Mouse (Mus musculus) hindbrain, embryonic 13.5 days (tissue): Measurements from ENCODE around the gene Tagln. TPM values are rescaled to one million over a fixed set of nuclear protein-coding genes. Genes with fewer than 3 reads are reported as not detected.

Experiments
- ATAC-seq: fragments of 200-750 bp; cut with Nextera tagmentation; 2 replicates; pipeline ENCODE4 v1.8.0; 2017; ENCODE audit warnings: moderate TSS enrichment; ENCODE audit not compliant: low FRiP score
- H3K27ac ChIP-seq: fragments of 300-500 bp; sonication (generic); 2 replicates; pipeline ENCODE4 v1.5.1; 2015; ENCODE audit warnings: inconsistent platforms, mild to moderate bottlenecking, moderate library complexity
- H3K27me3 ChIP-seq: fragments of 300-500 bp; sonication (generic); 2 replicates; pipeline ENCODE4 v1.6.1; 2015; ENCODE audit warnings: mild to moderate bottlenecking, inconsistent platforms
- H3K36me3 ChIP-seq: fragments of 300-500 bp; sonication (generic); 2 replicates; pipeline ENCODE4 v1.6.1; 2015; ENCODE audit warnings: mild to moderate bottlenecking, inconsistent platforms
- H3K4me1 ChIP-seq: fragments of 300-500 bp; sonication (generic); replicated peaks from 2 replicates; pipeline ENCODE4 v1.6.1; 2015; ENCODE audit warnings: inconsistent platforms
- H3K4me2 ChIP-seq: fragments of 300-500 bp; sonication (generic); 2 replicates; pipeline ENCODE4 v1.6.1; 2015; ENCODE audit warnings: inconsistent platforms, mild to moderate bottlenecking, moderate library complexity
- H3K4me3 ChIP-seq: fragments of 300-500 bp; sonication (generic); 2 replicates; pipeline ENCODE4 v1.5.1; 2015; ENCODE audit warnings: mild to moderate bottlenecking, inconsistent platforms
- H3K9ac ChIP-seq: fragments of 300-500 bp; sonication (generic); 2 replicates; pipeline ENCODE4 v1.6.1; 2015; ENCODE audit warnings: mild to moderate bottlenecking, inconsistent platforms
- H3K9me3 ChIP-seq: fragments of 300-500 bp; sonication (generic); 2 replicates; pipeline ENCODE4 v1.6.1; 2016; ENCODE audit warnings: inconsistent platforms
- WGBS: fragments of 180-500 bp; shearing (Covaris S2); methylation state at CpG from one replicate; pipeline ENCODE4 v1.1.7; 2015; 5-methylcytosine and 5-hydroxymethylcytosine counted together
- polyA plus RNA-seq: library from polyadenylated mRNA; unstranded; fragments of >200 nt; fragmentation: Nextera tagmentation; extraction: Ambion mirVana; gene quantifications from 2 replicates; pipeline ENCODE4 v1.2.1, GENCODE M21; 2015

Gene Tagln
- polyA plus RNA-seq, 1 experiment from 2014 or later, result 8.6 TPM

GRCm38 (mm10) chr9:45919895-45920294 lies 16.0 kb downstream of the Tagln start:
- Histone ChIP-seq H3K27me3 (no peaks in the 10 kb centered on the region), H3K9me3 (no peaks in the 10 kb centered on the region), H3K4me2 (no peak overlapping the region), H3K4me3 (no peak overlapping the region), H3K36me3 (peaks cover 92% of the 10 kb centered on the region), H3K27ac (no peak overlapping the region), H3K4me1 (peaks cover 9% of the 10 kb centered on the region; the same call in 1 of the 2 replicates), H3K9ac (no peak overlapping the region)
- whole genome bisulfite sequencing, result 65% methylated on average over 1 of the region's 1 CpGs
- no peak for ATAC-seq

DNA sequence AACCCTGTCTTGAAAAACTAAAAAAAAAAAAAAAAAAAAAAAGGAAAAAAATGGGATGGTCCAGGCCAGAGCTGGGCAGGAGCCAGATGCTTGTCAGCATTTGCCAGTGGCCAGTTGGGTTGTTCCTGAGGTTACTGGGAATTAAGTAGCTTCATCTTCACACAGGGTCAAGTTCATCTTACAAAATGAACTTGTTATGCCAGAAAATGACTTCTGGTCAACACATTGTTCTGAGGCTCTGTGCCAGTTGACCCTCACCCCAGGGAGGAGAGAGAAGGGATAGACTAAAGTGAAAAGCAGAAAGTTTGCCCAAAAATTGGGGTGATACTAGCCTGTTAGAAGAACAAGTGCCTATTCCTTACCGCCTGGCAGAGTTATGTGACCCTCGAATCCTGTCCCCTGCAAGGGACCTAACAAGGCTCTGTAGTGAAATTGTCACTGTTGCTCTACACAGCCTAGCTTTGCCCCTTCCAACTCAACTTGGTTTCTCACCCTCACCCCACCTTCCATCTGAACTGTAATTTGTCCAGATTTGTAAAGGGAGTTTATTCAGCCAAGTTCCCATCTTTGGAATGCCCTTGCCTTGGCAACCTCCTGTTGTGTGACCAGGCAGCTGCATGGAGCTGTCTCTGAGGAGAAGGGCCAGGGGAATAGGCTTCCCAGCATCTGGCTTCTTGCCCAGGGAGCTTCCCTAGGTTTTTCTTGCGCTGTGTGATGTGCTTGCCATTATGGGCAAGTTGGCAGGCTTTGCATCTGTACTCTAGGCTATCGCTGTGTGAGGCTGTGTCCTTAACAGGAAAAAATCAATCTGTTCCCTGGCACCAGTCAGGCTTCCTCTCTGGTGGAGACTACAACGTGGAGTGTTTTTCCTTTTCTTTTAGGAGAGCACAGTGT lies 18.6 kb downstream of the Tagln start:
- ATAC-seq, result peak; percentile 81
- Histone ChIP-seq H3K9ac (no peak overlapping the region), H3K27me3 (no peaks in the 10 kb centered on the region), H3K36me3 (peaks cover 96% of the 10 kb centered on the region), H3K4me3 (no peak overlapping the region), H3K4me1 (peaks cover 9% of the 10 kb centered on the region; the same call in 1 of the 2 replicates), H3K27ac (peak overlapping the region; percentile 59), H3K9me3 (no peaks in the 10 kb centered on the region), H3K4me2 (no peak overlapping the region)
- WGBS, result 79% methylated on average over 5 of the region's 5 CpGs

DNA sequence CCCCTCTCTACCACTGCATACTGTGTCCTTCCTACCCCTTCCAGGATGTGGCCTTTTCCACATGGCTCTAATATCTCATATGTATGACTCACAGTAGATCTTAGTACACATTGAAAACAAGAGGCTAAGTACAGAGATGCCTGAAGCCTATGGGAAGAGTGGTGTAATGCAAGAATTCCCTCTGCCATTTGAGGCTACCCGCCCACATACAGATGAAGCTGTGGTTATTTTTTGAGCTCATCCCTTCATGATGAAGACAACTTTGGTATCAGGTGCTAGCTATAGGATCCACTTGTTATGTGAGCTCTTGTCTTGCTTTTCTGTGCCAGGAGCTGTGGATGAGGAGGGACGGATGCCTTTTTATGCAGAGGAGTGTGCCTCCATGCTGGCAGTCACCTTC lies 20.2 kb downstream of the Tagln start:
- H3K27me3 ChIP-seq, result no peaks in the 10 kb centered on the region
- H3K9me3 ChIP-seq, result no peaks in the 10 kb centered on the region
- H3K36me3 ChIP-seq, result peaks cover 98% of the 10 kb centered on the region
- H3K27ac ChIP-seq, result no peak overlapping the region
- ATAC-seq, result no peak
- no peak overlapping the region for H3K4me3 ChIP-seq
- H3K4me2 ChIP-seq, result no peak overlapping the region
- H3K9ac ChIP-seq, result no peak overlapping the region
- 94% methylated on average over 2 of the region's 2 CpGs for WGBS
- peaks cover 9% of the 10 kb centered on the region; the same call in 1 of the 2 replicates for H3K4me1 ChIP-seq

- Histone ChIP-seq H3K4me1 (peaks cover 22% of the 10 kb centered on the region), H3K27ac (no peak overlapping the region), H3K36me3 (peaks cover 83% of the 10 kb centered on the region), H3K27me3 (no peaks in the 10 kb centered on the region), H3K9ac (no peak overlapping the region), H3K4me3 (no peak overlapping the region), H3K4me2 (no peak overlapping the region), H3K9me3 (no peaks in the 10 kb centered on the region)
- 86% methylated on average over 1 of the region's 1 CpGs for WGBS
- ATAC-seq, result no peak
Measured at GRCm38 (mm10) chr9:45911673-45912072, 24.2 kb downstream of the Tagln start.

- no peak overlapping the region for H3K27ac ChIP-seq
- H3K4me3 ChIP-seq, result no peak overlapping the region
- H3K9me3 ChIP-seq, result no peaks in the 10 kb centered on the region
- H3K27me3 ChIP-seq, result no peaks in the 10 kb centered on the region
- H3K4me1 ChIP-seq, result peaks cover 22% of the 10 kb centered on the region
- 92% methylated on average over 3 of the region's 3 CpGs for WGBS
- peaks cover 76% of the 10 kb centered on the region for H3K36me3 ChIP-seq
- no peak for ATAC-seq
- H3K4me2 ChIP-seq, result no peak overlapping the region
- no peak overlapping the region for H3K9ac ChIP-seq
Measured at GRCm38 (mm10) chr9:45910995-45911394, 24.9 kb downstream of the Tagln start.

DNA sequence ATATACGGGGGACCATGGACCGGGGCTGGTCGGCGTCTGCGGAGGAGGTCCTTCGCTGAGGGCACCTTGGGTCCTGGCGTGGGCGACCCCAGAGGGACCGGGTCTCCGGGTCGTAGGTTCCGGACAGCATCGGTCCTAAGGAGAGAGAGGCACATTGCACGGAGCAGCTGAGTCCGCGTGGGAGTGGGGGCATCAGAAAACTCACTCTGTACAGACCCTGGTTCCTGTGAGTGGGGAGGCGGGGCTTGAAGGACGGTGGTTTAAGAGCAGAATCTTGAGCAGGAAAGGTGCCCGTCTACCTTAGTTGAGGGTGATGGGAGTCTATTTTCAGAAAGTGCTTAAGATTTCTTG lies 28.8 kb downstream of the Tagln start:
- Histone ChIP-seq H3K4me1 (peaks cover 39% of the 10 kb centered on the region), H3K27ac (peak overlapping the region; percentile 98), H3K9me3 (no peaks in the 10 kb centered on the region), H3K4me2 (peak overlapping the region; percentile 80), H3K4me3 (peak overlapping the region; percentile 89), H3K36me3 (peaks cover 53% of the 10 kb centered on the region), H3K27me3 (no peaks in the 10 kb centered on the region), H3K9ac (peak overlapping the region; percentile 94)
- ATAC-seq, result peak; percentile 56
- WGBS, result under 1% methylated on average over 19 of the region's 19 CpGs

GRCm38 (mm10) chr9:45906355-45907077 lies 29.3 kb downstream of the Tagln start, which contains the start of the genes Pcsk7 and Rnf214:
Pcsk7 (plus strand) TSS chr9:45906497.
Rnf214 (minus strand) TSS chr9:45906911.
- Histone ChIP-seq H3K36me3 (peaks cover 52% of the 10 kb centered on the region), H3K9ac (peak within 1 kb of the TSS; percentile 94), H3K9me3 (no peaks in the 10 kb centered on the region), H3K27me3 (no peaks in the 10 kb centered on the region), H3K4me2 (peak within 1 kb of the TSS; percentile 80), H3K4me1 (peaks cover 39% of the 10 kb centered on the region), H3K4me3 (peak within 1 kb of the TSS; percentile 89), H3K27ac (peak within 1 kb of the TSS; percentile 98)
- WGBS, result under 1% methylated on average over 70 of the region's 80 CpGs
- peak; percentile 95 for ATAC-seq

DNA sequence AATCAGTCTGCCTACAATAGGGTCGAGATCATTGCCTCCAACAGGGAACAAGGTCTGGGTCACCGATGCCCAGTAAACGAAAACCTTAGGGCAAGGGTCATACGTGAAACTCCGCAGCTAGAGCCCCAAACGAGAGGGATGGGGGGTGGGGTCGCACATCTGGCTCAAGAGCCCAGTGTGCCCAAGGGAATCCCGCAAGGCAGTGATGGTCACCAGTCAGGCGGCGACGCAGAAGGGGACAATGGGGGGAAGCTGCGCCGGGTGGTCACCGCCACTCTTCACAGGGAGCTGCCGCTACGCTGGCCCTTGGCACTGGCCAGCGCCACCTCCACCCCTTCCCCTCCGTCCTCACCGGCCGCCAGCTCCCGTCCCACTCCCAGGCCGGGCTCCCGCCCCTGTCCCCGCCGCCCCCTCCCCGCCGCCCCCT lies 30.0 kb downstream of the Tagln start:
- peak; percentile 61 for ATAC-seq
- Histone ChIP-seq H3K27me3 (no peaks in the 10 kb centered on the region), H3K4me1 (peaks cover 39% of the 10 kb centered on the region), H3K27ac (peak overlapping the region; percentile 98), H3K9ac (peak overlapping the region; percentile 94), H3K9me3 (no peaks in the 10 kb centered on the region), H3K4me3 (peak overlapping the region; percentile 89), H3K4me2 (peak overlapping the region; percentile 78), H3K36me3 (peaks cover 47% of the 10 kb centered on the region)
- 0% methylated on average over 15 of the region's 27 CpGs for WGBS

DNA sequence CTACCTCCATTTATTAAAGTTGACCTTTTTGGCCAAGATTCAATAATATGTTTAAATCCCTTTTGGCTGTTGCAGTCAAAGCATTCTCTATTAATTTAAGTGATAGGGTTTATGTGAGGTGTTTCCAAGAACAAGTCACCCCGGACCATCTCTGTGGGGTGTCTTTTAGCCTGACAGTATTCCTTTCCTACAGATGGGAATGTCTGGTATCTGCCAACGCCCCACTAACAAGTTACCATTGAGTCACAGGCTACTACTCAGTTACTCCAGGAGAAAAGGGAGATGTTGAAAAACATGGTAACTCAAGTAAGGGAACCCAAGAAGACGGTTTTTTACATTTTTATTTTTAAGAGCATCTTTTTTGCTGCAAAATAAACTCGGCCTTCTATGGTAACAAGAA lies 30.7 kb downstream of the Tagln start:
- H3K9me3 ChIP-seq, result no peaks in the 10 kb centered on the region
- H3K27me3 ChIP-seq, result no peaks in the 10 kb centered on the region
- H3K27ac ChIP-seq, result peak overlapping the region; percentile 98
- H3K36me3 ChIP-seq, result peaks cover 44% of the 10 kb centered on the region
- H3K9ac ChIP-seq, result peak overlapping the region; percentile 94
- H3K4me2 ChIP-seq, result peak overlapping the region; percentile 78
- H3K4me1 ChIP-seq, result peaks cover 39% of the 10 kb centered on the region
- WGBS, result 60% methylated on average over 4 of the region's 4 CpGs
- ATAC-seq, result no peak
- H3K4me3 ChIP-seq, result peak overlapping the region; percentile 89

DNA sequence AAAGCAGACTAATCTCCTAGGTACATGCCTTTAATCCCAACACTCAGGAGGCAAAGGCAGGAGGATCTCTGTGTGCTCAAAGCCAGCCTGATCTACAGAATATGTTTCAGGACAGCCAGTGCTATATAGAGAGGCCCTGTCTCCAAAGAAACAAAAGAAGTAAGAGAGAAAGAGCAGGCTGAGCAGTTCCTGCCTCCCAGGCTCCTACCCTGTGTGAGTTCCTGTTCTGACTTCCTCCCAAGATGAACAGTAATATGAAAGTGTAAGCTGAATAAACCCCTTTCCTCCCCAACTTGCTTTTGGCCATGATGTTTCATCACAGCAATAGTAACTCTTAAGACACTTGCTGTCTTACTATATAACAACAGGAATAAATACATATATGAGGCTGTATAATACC lies 42.2 kb downstream of the Tagln start:
- no peak overlapping the region for H3K27ac ChIP-seq
- H3K9me3 ChIP-seq, result no peaks in the 10 kb centered on the region
- no peak for ATAC-seq
- peaks cover 93% of the 10 kb centered on the region for H3K36me3 ChIP-seq
- H3K4me1 ChIP-seq, result no peaks in the 10 kb centered on the region
- H3K9ac ChIP-seq, result no peak overlapping the region
- no peaks in the 10 kb centered on the region for H3K27me3 ChIP-seq
- H3K4me2 ChIP-seq, result no peak overlapping the region
- H3K4me3 ChIP-seq, result no peak overlapping the region
